Mouse (Mus musculus): ENCODE results near the gene Tmem135.

GRCm38 (mm10) chr7:89388981-89389380 is 15.0 kb downstream of the Tmem135 start:
- TF ChIP-seq POLR2A (IDR thresholded peaks at IDR 0.05; ENCODE audit: low read depth, low read length) (no peak), CTCF (IDR thresholded peaks at IDR 0.05; ENCODE audit: extremely low read depth, insufficient read depth, insufficient read length, insufficient replicate concordance) (no peak)

Data from spleen, adult 2 months (tissue).